Mouse (Mus musculus) embryonic facial prominence, embryonic 12.5 days (tissue): ENCODE data around the gene Rasgef1b. TPM values are rescaled to one million over a fixed set of nuclear protein-coding genes. Genes with fewer than 3 reads are reported as not detected.

Experiments
- ATAC-seq: fragments of 200-750 bp; cut with Nextera tagmentation; 2 replicates; pipeline ENCODE4 v1.8.0; 2017; ENCODE audit not compliant: insufficient number of reproducible peaks, insufficient read depth, low FRiP score, low TSS enrichment
- H3K27ac ChIP-seq: fragments of 300-500 bp; sonication (generic); 2 replicates; pipeline ENCODE4 v1.5.1; 2016; ENCODE audit warnings: mild to moderate bottlenecking
- H3K27me3 ChIP-seq: fragments of 300-500 bp; sonication (generic); 2 replicates; pipeline ENCODE4 v1.6.1; 2016; ENCODE audit warnings: mild to moderate bottlenecking, moderate library complexity
- H3K36me3 ChIP-seq: fragments of 300-500 bp; sonication (generic); 2 replicates; pipeline ENCODE4 v1.6.1; 2016; ENCODE audit warnings: mild to moderate bottlenecking
- H3K4me1 ChIP-seq: fragments of 300-500 bp; sonication (generic); 2 replicates; pipeline ENCODE4 v1.6.1; 2016
- H3K4me2 ChIP-seq: fragments of 300-500 bp; sonication (generic); replicated peaks from 2 replicates; pipeline ENCODE4 v1.6.1; 2016; ENCODE audit warnings: mild to moderate bottlenecking, moderate library complexity
- H3K4me3 ChIP-seq: fragments of 300-500 bp; sonication (generic); 2 replicates; pipeline ENCODE4 v1.5.1; 2016; ENCODE audit warnings: mild to moderate bottlenecking
- H3K9ac ChIP-seq: fragments of 300-500 bp; sonication (generic); 2 replicates; pipeline ENCODE4 v1.6.1; 2016; ENCODE audit warnings: mild to moderate bottlenecking, moderate library complexity
- H3K9me3 ChIP-seq: fragments of 300-500 bp; sonication (generic); 2 replicates; pipeline ENCODE4 v1.6.1; 2016; ENCODE audit warnings: mild to moderate bottlenecking, moderate library complexity
- WGBS: fragments of 180-500 bp; shearing (Covaris S2); methylation state at CpG from one replicate; pipeline ENCODE4 v1.1.7; 2016; 5-methylcytosine and 5-hydroxymethylcytosine counted together
- polyA plus RNA-seq: library from polyadenylated mRNA; unstranded; fragments of >200 nt; fragmentation: Nextera tagmentation; extraction: Ambion mirVana; gene quantifications from 2 replicates; pipeline ENCODE4 v1.2.1, GENCODE M21; 2016

The Rasgef1b gene
- polyA plus RNA-seq, 1 experiment from 2014 or later = 11.7 TPM

DNA sequence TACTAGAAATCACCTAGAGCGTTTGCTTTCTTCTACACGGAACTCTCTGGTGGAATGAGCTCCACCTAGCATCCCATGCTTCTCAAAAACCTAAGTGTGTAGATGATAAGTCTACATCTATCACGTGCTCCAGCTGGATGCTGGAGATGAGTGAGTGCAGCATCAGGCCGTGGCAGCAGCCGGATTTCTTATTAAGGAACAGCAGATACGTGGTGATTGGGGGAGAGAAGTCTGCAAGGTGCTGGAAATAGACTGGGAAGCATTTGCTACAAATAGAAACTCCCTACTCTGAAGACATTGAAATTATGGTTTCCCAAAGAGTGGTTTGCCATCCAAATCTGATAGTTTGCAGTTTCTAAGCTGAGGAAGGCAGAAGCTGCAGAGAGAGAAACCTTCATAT is 269.9 kb downstream of the Rasgef1b start:
- ATAC-seq = no peak
- WGBS = 85% methylated on average over 6 of the region's 6 CpGs
- no peak overlapping the region for H3K4me3 ChIP-seq
- no peak overlapping the region for H3K27ac ChIP-seq
- H3K27me3 ChIP-seq = no peaks in the 10 kb centered on the region
- no peak overlapping the region for H3K4me2 ChIP-seq
- H3K4me1 ChIP-seq = no peaks in the 10 kb centered on the region
- no peaks in the 10 kb centered on the region for H3K36me3 ChIP-seq
- H3K9ac ChIP-seq = no peak overlapping the region
- H3K9me3 ChIP-seq = no peaks in the 10 kb centered on the region

DNA sequence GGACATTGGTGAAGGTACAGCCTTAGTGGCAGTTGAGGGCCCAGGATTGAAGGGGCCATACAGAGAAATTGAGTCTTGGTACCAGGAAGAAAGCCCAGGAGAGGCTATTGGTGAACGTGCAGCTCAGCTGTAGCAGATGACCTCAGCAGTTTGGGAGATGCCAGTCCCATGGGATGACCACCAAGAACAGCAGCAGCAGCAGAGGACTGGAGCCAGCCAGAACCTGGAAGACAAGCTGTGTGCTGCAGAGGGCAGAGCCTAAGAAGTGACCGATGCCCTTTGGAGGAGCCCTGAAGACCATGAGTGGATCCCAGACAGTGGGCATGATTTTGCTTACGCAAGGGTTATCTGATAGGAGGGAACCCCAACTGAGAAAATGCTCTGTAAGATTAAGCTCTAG is 271.6 kb downstream of the Rasgef1b start:
- no peaks in the 10 kb centered on the region for H3K9me3 ChIP-seq
- no peaks in the 10 kb centered on the region for H3K36me3 ChIP-seq
- H3K27me3 ChIP-seq = no peaks in the 10 kb centered on the region
- WGBS = 91% methylated on average over 3 of the region's 3 CpGs
- ATAC-seq = no peak
- no peak overlapping the region for H3K4me3 ChIP-seq
- no peak overlapping the region for H3K27ac ChIP-seq
- H3K9ac ChIP-seq = no peak overlapping the region
- H3K4me2 ChIP-seq = no peak overlapping the region
- no peaks in the 10 kb centered on the region for H3K4me1 ChIP-seq

DNA sequence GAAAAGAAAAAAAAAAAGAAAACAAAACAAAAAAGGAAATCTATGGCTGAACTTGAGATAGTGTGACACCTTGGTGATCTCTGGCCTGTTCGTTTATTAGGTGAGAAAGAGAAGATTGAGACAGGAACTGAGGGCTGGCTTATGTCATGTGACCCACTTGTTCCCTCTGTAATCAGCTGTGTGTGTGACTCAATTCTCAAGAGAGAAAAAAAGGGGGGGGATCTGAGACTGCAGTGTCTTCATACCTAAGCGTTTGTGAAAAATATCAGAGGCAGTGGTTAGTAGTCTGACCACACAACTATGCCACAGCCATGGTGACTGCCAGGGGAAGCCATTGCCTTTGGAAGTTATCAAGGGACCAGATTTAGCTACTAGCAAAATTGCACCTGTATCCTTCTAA is 276.9 kb downstream of the Rasgef1b start:
- H3K4me1 ChIP-seq = no peaks in the 10 kb centered on the region
- H3K36me3 ChIP-seq = no peaks in the 10 kb centered on the region
- H3K9me3 ChIP-seq = no peaks in the 10 kb centered on the region
- ATAC-seq = no peak
- 47% methylated on average over 2 of the region's 2 CpGs for WGBS
- H3K4me2 ChIP-seq = no peak overlapping the region
- no peak overlapping the region for H3K4me3 ChIP-seq
- H3K27ac ChIP-seq = no peak overlapping the region
- H3K9ac ChIP-seq = no peak overlapping the region
- H3K27me3 ChIP-seq = no peaks in the 10 kb centered on the region

DNA sequence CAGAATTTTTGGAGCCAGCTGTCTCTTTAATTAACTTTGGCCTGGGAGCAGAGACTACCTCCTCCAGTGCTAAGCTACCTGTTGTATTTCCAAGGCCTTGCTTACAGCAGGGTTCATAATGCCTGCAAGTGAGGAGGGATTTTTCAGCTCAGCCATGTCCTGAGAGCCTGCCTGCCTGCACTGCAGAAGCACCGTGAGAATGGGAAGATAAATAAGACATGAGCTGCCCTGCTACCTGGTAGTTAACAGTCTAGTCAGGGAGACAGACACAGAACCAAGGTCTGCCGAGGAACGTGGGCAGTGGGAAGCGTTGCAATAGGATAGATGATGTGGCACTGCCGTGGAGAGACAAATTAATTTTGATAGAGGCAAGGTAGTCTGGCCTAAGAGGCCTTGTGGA is 277.4 kb downstream of the Rasgef1b start:
- no peak overlapping the region for H3K9ac ChIP-seq
- H3K4me3 ChIP-seq = no peak overlapping the region
- no peaks in the 10 kb centered on the region for H3K27me3 ChIP-seq
- no peaks in the 10 kb centered on the region for H3K9me3 ChIP-seq
- no peaks in the 10 kb centered on the region for H3K4me1 ChIP-seq
- H3K4me2 ChIP-seq = no peak overlapping the region
- ATAC-seq = no peak
- 63% methylated on average over 5 of the region's 5 CpGs for WGBS
- H3K36me3 ChIP-seq = no peaks in the 10 kb centered on the region
- H3K27ac ChIP-seq = no peak overlapping the region

DNA sequence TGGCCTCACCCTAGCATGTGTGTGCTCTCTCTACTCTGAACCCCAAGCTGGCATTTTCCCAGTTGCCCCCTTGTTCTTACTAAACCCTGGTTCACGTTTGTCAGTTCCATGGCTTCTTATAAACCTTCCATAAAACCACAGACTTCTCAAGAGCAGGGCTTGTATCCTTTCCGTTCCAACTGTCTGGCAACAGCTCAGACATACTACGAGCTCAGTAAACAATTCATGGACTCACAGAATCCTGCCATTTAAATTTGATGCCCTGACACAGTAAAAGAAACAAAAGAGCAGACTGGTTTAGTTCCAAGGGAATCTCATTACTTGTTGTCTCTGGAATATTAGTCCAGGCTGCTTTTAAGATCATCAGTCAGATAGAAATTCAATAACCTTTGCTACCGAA is 277.9 kb downstream of the Rasgef1b start:
- ATAC-seq = no peak
- Histone ChIP-seq H3K9ac (no peak overlapping the region), H3K27ac (no peak overlapping the region), H3K36me3 (no peaks in the 10 kb centered on the region), H3K4me2 (no peak overlapping the region), H3K4me3 (no peak overlapping the region), H3K27me3 (no peaks in the 10 kb centered on the region), H3K4me1 (no peaks in the 10 kb centered on the region), H3K9me3 (no peaks in the 10 kb centered on the region)
- 58% methylated on average over 4 of the region's 4 CpGs for WGBS

DNA sequence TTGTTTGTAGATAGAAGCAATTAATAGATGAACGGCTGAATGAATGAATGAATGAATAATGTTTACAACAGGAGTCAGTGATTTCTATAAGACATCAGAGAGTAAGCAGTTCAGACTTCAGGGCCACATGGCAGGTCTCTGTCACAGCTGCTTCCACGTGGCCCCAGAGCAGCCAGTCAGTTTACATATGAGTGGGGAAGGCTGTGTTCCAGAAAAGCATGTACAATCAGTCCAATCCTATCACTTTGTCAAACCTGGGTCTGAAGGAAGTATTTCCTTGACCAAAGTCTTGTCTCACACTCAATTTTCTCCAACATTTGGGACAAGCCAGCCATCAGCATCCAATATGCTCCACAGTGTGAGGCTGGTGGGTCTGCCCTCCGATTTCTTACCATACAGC is 278.4 kb downstream of the Rasgef1b start:
- no peak overlapping the region for H3K27ac ChIP-seq
- no peaks in the 10 kb centered on the region for H3K27me3 ChIP-seq
- no peak overlapping the region for H3K9ac ChIP-seq
- no peak overlapping the region for H3K4me3 ChIP-seq
- WGBS = 74% methylated on average over 3 of the region's 3 CpGs
- H3K4me2 ChIP-seq = no peak overlapping the region
- no peaks in the 10 kb centered on the region for H3K4me1 ChIP-seq
- H3K9me3 ChIP-seq = no peaks in the 10 kb centered on the region
- H3K36me3 ChIP-seq = no peaks in the 10 kb centered on the region
- ATAC-seq = no peak

DNA sequence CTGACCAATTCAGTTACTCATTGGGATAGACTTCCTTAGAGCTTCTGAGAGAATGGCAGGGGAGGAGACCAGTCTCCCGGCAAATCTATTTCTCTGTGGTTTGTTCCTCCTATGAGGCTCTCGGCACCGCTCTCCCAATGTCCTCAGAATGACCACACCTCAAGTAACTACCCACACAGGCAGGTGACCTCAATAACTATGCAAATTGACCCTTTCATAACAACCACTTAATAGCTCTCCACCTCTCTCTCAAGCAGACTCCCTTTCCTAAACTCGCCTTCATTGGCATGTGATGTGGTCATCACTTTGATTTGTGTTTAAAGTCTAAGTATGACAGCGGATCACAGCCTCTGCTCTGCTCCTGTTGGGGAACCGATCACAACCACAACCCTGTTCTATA is 281.4 kb downstream of the Rasgef1b start:
- ATAC-seq = no peak

DNA sequence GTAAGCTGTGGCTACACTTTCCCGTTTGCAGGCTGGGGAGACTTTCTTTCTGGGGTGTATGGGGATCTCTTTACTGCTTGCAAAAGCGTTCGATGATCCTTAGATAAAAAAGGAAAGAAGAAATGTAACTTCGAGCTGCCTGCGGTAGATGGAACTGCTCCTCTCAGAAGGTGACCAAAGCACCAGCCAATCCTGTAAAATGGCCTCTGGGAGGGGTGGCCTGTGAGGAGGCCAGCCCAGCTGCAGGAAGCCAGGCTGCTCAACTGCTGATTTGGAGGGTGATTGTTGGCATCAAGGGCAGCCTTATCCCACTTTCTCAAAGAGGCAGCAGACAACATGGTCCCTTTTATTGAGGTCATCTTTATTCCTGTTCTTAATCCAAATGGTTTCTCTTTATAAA is 283.6 kb downstream of the Rasgef1b start:
- Histone ChIP-seq H3K27me3 (no peaks in the 10 kb centered on the region), H3K4me3 (no peak overlapping the region), H3K9ac (no peak overlapping the region), H3K4me1 (no peaks in the 10 kb centered on the region), H3K4me2 (no peak overlapping the region), H3K9me3 (no peaks in the 10 kb centered on the region), H3K27ac (no peak overlapping the region), H3K36me3 (no peaks in the 10 kb centered on the region)
- ATAC-seq = no peak
- 77% methylated on average over 5 of the region's 5 CpGs for WGBS

More for the DNA sequence above, 281.4 kb downstream of the Rasgef1b start:
- Histone ChIP-seq H3K4me2 (no peak overlapping the region), H3K36me3 (no peaks in the 10 kb centered on the region), H3K4me3 (no peak overlapping the region), H3K4me1 (no peaks in the 10 kb centered on the region), H3K27ac (no peak overlapping the region), H3K9ac (no peak overlapping the region), H3K27me3 (no peaks in the 10 kb centered on the region), H3K9me3 (no peaks in the 10 kb centered on the region)
- 88% methylated on average over 6 of the region's 6 CpGs for WGBS

DNA sequence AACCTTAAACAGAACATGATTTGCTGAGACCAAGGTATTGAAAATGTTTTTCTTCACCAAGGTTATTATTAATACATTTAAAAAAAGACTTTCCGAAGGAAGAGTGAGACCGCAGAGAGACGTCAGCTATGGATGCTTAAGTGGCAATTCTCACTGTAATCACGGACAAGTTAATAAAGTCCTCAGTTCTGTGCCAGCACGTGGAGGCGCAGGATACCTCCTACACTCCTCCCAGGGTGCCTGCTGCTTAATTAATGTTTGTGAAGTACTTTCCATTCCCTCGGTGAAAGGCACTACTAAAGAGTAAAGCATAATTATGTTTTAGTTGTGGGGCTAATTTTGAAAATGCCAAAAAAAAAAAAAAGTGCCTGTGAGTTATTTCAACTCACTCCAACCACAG is 284.1 kb downstream of the Rasgef1b start:
- H3K27ac ChIP-seq = no peak overlapping the region
- no peaks in the 10 kb centered on the region for H3K27me3 ChIP-seq
- no peaks in the 10 kb centered on the region for H3K9me3 ChIP-seq
- H3K9ac ChIP-seq = no peak overlapping the region
- no peak for ATAC-seq
- no peak overlapping the region for H3K4me2 ChIP-seq
- H3K36me3 ChIP-seq = no peaks in the 10 kb centered on the region
- H3K4me3 ChIP-seq = no peak overlapping the region
- H3K4me1 ChIP-seq = no peaks in the 10 kb centered on the region
- 72% methylated on average over 7 of the region's 7 CpGs for WGBS

DNA sequence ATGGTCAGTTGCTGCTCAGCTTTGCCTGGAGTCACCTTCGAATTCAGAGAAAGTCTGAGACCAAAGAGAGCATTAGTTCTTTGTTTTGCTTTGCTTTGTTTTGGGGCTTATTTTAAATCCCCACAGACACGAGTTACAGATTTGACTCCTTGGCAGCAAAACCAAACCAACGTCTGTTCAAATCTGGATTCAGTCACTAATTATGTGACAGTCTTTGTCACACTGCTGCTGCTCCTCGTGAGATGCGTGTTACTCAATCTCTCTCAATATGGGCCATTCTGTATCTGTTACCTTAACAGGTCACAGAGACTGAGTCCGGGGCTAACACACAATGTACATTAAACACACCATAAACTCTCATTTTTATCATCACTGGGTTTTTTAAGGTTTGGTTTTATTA is 288.8 kb downstream of the Rasgef1b start:
- H3K27ac ChIP-seq = no peak overlapping the region
- H3K9me3 ChIP-seq = no peaks in the 10 kb centered on the region
- H3K4me3 ChIP-seq = no peak overlapping the region
- H3K4me2 ChIP-seq = no peak overlapping the region
- no peak overlapping the region for H3K9ac ChIP-seq
- 67% methylated on average over 6 of the region's 6 CpGs for WGBS
- no peaks in the 10 kb centered on the region for H3K27me3 ChIP-seq
- H3K36me3 ChIP-seq = no peaks in the 10 kb centered on the region
- H3K4me1 ChIP-seq = no peaks in the 10 kb centered on the region
- ATAC-seq = no peak

DNA sequence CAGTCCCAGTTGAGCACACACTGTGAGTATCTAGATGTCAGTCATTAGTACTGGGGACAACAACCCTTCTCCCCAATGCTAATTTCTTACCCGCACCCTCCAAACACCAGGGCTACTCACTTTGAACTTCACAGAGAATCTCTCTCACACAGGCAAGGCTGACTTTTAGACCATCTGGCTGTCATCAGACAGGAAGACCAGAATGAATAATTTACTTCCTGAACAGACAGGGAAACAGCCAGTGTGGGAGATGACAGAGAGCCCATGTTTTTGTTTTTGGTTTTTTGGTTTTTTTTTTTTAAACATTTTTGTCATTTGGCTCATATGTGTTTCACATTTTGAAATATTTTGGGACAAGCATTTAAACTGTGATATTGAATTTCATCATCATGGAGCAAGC is 290.3 kb downstream of the Rasgef1b start:
- Histone ChIP-seq H3K9ac (no peak overlapping the region), H3K4me2 (no peak overlapping the region), H3K4me1 (no peaks in the 10 kb centered on the region), H3K36me3 (no peaks in the 10 kb centered on the region), H3K27ac (no peak overlapping the region), H3K9me3 (no peaks in the 10 kb centered on the region), H3K27me3 (no peaks in the 10 kb centered on the region), H3K4me3 (no peak overlapping the region)
- no peak for ATAC-seq
- WGBS = 50% methylated on average over 1 of the region's 1 CpGs

DNA sequence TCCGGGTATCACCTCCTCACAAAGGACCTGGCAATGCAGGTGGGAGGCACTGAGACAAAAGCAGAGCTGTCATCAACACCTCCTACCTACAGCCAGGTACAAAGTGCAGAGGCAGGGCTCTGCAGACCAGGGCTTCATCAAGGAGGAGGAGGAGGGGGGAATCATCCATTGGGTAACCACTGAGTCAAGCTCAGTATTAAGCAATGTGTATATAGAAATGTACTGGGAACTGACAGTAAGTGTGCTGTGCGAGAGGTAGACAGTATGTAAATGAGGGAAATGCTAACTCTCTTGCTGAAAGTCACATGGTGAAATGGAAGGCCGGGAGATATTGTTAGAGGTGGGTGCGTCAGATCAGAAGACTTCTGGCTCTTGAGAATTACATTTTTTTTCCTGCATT is 294.6 kb downstream of the Rasgef1b start:
- no peak overlapping the region for H3K4me3 ChIP-seq
- H3K4me2 ChIP-seq = no peak overlapping the region
- no peaks in the 10 kb centered on the region for H3K9me3 ChIP-seq
- no peaks in the 10 kb centered on the region for H3K4me1 ChIP-seq
- no peaks in the 10 kb centered on the region for H3K36me3 ChIP-seq
- no peaks in the 10 kb centered on the region for H3K27me3 ChIP-seq
- WGBS = 86% methylated on average over 4 of the region's 4 CpGs
- no peak overlapping the region for H3K9ac ChIP-seq
- H3K27ac ChIP-seq = no peak overlapping the region
- no peak for ATAC-seq

DNA sequence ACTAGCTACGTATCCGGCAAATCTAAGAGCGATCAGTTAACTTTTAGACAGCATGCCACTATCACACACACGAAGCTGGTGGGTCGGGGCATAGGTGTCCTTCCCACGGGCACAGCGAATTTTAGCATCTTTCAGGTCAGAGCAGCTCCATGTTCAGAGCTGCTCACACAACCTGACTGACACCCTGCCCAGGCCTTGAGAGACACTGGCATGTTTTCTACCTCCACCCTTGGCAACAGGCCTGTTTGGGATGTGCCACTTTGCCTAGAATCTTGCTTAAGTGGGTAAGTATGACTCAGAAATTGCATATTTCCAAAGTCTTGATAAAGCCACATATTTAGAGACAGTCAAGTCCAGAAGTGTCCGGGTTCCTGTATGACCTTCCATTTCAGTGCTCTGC is 296.4 kb downstream of the Rasgef1b start:
- no peak for ATAC-seq
- H3K4me1 ChIP-seq = no peaks in the 10 kb centered on the region; the same call in 1 of the 2 replicates
- 87% methylated on average over 8 of the region's 8 CpGs for WGBS

More for the DNA sequence above, 296.4 kb downstream of the Rasgef1b start:
- Histone ChIP-seq H3K27ac (no peak overlapping the region), H3K4me2 (no peak overlapping the region), H3K36me3 (no peaks in the 10 kb centered on the region), H3K4me3 (no peak overlapping the region), H3K9ac (no peak overlapping the region), H3K9me3 (no peaks in the 10 kb centered on the region), H3K27me3 (no peaks in the 10 kb centered on the region)
